Mouse (Mus musculus) liver, embryonic 15.5 days (tissue): ENCODE data around the gene Rnf207. TPM values are rescaled to one million over a fixed set of nuclear protein-coding genes. Genes with fewer than 3 reads are reported as not detected.

Experiments used
- ATAC-seq: fragments of 200-750 bp; cut with Nextera tagmentation; 2 replicates; pipeline ENCODE4 v1.8.0; 2017; ENCODE audit warnings: moderate number of reproducible peaks, mild to moderate bottlenecking, moderate library complexity; ENCODE audit not compliant: insufficient read depth
- H3K27ac ChIP-seq: fragments of 300-500 bp; sonication (generic); replicated peaks from 2 replicates; pipeline ENCODE4 v1.5.1; 2015; ENCODE audit warnings: mild to moderate bottlenecking, inconsistent platforms
- H3K27me3 ChIP-seq: fragments of 300-500 bp; sonication (generic); 2 replicates; pipeline ENCODE4 v1.6.1; 2015; ENCODE audit warnings: mild to moderate bottlenecking, inconsistent platforms
- H3K36me3 ChIP-seq: fragments of 300-500 bp; sonication (generic); replicated peaks from 2 replicates; pipeline ENCODE4 v1.6.1; 2015; ENCODE audit warnings: moderate library complexity, mild to moderate bottlenecking, inconsistent platforms
- H3K4me1 ChIP-seq: fragments of 300-500 bp; sonication (generic); replicated peaks from 2 replicates; pipeline ENCODE4 v1.6.1; 2015; ENCODE audit warnings: inconsistent platforms
- H3K4me2 ChIP-seq: fragments of 300-500 bp; sonication (generic); 2 replicates; pipeline ENCODE4 v1.6.1; 2015; ENCODE audit warnings: moderate library complexity, mild to moderate bottlenecking, inconsistent platforms
- H3K4me3 ChIP-seq: fragments of 300-500 bp; sonication (generic); replicated peaks from 2 replicates; pipeline ENCODE4 v1.5.1; 2015; ENCODE audit warnings: mild to moderate bottlenecking, inconsistent platforms
- H3K9ac ChIP-seq: fragments of 300-500 bp; sonication (generic); 2 replicates; pipeline ENCODE4 v1.6.1; 2015; ENCODE audit warnings: moderate library complexity, mild to moderate bottlenecking, inconsistent platforms
- H3K9me3 ChIP-seq: fragments of 300-500 bp; sonication (generic); replicated peaks from 2 replicates; pipeline ENCODE4 v1.6.1; 2016; ENCODE audit warnings: inconsistent platforms
- WGBS: fragments of 180-500 bp; shearing (Covaris S2); methylation state at CpG from one replicate; pipeline ENCODE4 v1.1.7; 2015; ENCODE audit warnings: mixed read lengths; ENCODE audit not compliant: insufficient replicate concordance; 5-methylcytosine and 5-hydroxymethylcytosine counted together
- polyA plus RNA-seq: library from polyadenylated mRNA; unstranded; fragments of >200 nt; fragmentation: Nextera tagmentation; extraction: Ambion mirVana; gene quantifications from 2 replicates; pipeline ENCODE4 v1.2.1, GENCODE M21; 2015

Gene Rnf207
- polyA plus RNA-seq, 1 experiment from 2014 or later = 0.08 TPM

DNA sequence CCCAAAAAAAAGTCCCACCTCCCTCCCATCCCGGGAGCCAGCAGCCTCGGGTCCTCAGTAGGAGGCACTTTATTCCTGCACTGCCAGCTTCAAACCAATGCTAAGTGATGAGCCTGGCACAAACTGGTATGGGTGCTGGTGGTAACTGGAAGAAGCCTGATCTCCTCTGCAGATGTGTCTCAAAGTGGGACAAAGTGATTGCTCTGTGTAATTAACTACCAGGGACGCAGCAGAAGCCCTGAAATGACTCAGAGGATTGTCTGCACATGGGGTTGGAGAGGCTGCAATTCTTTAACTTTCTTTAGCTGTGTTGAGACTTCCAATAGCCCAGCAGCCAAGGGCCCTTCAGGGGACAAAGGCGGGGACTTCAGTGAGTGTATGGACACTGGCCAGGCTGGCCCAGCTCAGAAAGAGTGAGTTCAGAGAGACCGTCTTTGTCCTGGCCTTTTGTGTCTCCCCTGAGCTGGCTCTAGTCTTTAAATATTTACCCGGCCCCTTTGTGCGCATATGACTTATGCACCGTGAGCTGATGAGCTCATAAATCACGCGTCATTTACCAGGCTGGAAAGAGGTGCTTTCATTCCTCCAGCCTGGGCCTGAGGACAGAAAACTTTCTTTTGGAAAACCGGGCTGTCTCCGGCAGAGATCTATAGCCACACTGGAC lies 26.6 kb downstream of the Rnf207 start:
- Histone ChIP-seq H3K4me1 (peaks cover 14% of the 10 kb centered on the region), H3K4me2 (no peak overlapping the region), H3K27ac (no peak overlapping the region), H3K4me3 (no peak overlapping the region), H3K36me3 (no peaks in the 10 kb centered on the region), H3K9ac (no peak overlapping the region), H3K27me3 (peaks cover 68% of the 10 kb centered on the region), H3K9me3 (no peaks in the 10 kb centered on the region)
- no peak for ATAC-seq
- 38% methylated on average over 12 of the region's 12 CpGs for WGBS

DNA sequence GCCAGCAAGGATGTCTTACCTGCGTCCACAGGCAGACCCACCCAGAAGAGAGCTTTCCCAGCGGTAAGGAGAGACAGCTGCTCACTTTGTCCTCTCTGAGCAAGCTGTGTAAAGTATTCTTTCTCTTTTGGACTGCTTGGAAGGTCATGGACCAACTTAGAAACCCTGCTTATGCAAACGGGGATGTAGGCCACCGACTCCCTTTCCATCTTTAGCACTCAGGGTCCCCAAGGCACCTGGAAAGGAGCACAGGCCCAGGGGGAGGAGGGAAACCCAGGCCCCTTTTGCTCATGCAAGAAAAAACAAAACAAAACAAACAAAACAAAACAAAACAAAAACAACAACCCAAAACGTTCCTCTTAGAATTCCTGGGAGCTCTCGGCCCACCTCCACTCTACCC lies 27.2 kb downstream of the Rnf207 start, which contains the start of gene Hes3:
Gene Hes3, minus strand, starts transcription at position 101 of the 400 bp plus-strand sequence.
- Histone ChIP-seq H3K9me3 (no peaks in the 10 kb centered on the region), H3K9ac (no peak within 1 kb of the TSS), H3K27ac (no peak within 1 kb of the TSS), H3K4me3 (no peak within 1 kb of the TSS), H3K4me1 (peaks cover 14% of the 10 kb centered on the region), H3K36me3 (no peaks in the 10 kb centered on the region), H3K4me2 (no peak within 1 kb of the TSS), H3K27me3 (peaks cover 75% of the 10 kb centered on the region)
- no peak for ATAC-seq
- 32% methylated on average over 6 of the region's 6 CpGs for WGBS

DNA sequence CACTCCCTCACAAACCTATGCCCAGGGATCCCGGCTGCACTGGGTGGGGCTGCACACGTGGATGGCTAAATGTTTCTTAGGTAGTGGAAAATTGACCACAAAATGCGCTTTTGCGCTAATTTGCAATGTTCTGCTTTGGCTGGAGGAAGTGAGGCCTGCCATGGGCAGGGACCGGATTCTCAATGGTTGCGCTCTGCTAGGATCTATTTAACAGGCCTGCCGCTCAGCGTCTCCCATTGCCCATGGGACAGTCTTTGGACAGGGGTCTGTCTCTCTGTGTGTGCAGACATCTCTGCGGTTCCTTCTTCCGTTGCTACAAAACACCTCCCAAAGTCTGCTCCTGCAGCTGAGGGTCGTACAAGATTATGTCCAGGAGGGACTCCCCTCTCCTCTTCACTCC lies 27.8 kb downstream of the Rnf207 start:
- Histone ChIP-seq H3K4me2 (no peak overlapping the region), H3K4me1 (peaks cover 15% of the 10 kb centered on the region), H3K36me3 (no peaks in the 10 kb centered on the region), H3K27ac (no peak overlapping the region), H3K27me3 (peaks cover 81% of the 10 kb centered on the region), H3K9ac (no peak overlapping the region), H3K9me3 (no peaks in the 10 kb centered on the region), H3K4me3 (no peak overlapping the region)
- WGBS = 19% methylated on average over 11 of the region's 11 CpGs
- no peak for ATAC-seq

DNA sequence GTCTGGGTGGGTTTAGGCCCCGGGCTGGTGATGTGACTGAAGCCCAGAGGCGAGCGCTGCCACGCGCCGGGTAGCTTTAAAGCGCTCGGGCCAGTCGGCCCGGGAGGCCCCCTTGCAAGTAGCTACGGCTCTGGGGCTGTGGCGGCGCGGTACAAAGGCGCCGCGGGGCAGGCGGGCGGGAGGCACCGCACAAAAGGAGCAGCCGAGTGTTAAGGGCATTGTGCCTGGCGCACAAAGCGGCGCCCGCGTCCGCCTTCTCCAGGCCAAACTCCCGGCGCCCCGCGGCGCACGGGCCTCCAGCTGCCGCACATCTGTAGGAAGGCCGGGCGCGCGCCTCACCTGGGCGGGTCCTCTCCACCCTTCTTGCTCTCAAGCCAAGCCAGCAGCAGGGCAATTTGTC lies 28.4 kb downstream of the Rnf207 start:
- Histone ChIP-seq H3K9me3 (no peaks in the 10 kb centered on the region), H3K4me2 (no peak overlapping the region), H3K4me1 (peaks cover 10% of the 10 kb centered on the region), H3K9ac (no peak overlapping the region), H3K4me3 (no peak overlapping the region), H3K36me3 (no peaks in the 10 kb centered on the region), H3K27ac (no peak overlapping the region), H3K27me3 (peaks cover 87% of the 10 kb centered on the region)
- WGBS = 2% methylated on average over 39 of the region's 39 CpGs
- ATAC-seq = no peak

DNA sequence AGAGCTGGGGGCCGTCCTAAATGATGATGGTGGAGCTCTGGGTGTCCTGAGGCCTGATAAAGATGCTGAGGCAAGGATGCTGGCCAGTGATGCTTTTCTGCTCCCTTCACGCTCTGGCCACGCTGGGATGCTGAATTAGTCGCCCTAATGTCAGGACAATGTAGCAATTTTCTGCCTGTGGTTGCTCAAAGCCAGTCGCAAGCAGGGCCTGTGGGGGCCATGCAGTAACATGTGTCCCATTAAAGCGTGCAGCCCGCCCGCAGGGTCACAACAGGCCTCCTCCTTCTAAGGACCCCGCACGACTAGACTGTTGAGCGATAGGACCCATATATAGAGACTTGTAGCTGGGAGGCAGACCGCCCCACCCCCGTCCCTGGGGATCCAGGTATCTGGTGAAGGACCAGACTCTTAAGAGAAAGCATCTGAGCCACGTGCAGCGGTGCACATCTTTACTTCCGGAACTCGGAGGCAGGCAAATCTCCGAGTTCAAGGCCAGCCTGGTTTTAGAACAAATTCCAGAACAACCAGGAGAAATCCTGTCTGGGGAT lies 30.3 kb downstream of the Rnf207 start:
- Histone ChIP-seq H3K4me1 (peaks cover 7% of the 10 kb centered on the region), H3K4me2 (no peak overlapping the region), H3K27ac (no peak overlapping the region), H3K27me3 (peaks cover 92% of the 10 kb centered on the region), H3K9me3 (no peaks in the 10 kb centered on the region), H3K4me3 (no peak overlapping the region), H3K9ac (no peak overlapping the region), H3K36me3 (no peaks in the 10 kb centered on the region)
- 46% methylated on average over 18 of the region's 18 CpGs for WGBS
- no peak for ATAC-seq

DNA sequence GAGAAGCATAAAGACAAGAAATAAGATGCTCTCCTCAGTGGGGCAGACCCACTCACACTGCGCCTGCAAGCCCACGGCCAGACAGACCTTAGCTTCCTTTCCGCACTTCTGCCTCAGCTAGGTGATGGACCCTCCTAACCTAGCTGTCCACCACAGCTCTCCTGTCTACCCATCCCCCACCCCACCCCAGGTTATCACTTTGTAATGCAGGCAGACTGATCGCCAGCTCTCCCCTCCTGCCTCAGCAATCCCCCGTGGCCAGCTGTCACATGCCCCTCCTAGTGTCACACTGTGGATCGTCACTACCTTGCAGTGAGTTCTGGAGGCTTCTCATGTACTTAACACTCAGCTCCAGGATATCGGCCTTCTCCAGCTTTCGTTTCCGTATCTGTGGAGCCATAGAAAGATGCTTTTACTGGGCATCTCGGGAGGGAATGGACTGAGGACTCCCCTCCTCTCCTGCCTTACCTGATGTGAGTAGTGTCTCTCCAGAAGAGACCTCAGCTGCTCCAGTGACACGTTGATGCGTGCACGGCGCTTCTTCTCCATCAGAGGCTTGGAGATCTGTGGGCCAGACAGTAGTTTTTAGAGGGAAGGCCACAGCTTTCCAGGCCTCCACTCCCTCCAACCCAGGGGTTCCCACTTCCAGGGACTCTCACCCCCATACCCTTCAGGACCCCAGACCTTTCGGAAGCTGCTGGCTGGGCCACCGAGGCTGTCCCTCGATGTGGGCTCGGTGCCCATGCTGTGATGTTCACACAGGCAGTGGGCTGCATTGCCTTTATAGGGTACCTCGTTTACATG lies 31.3 kb downstream of the Rnf207 start:
- ATAC-seq = no peak
- WGBS = 21% methylated on average over 19 of the region's 19 CpGs
- H3K4me2 ChIP-seq = no peak overlapping the region
- H3K36me3 ChIP-seq = no peaks in the 10 kb centered on the region
- no peak overlapping the region for H3K9ac ChIP-seq
- peaks cover 16% of the 10 kb centered on the region for H3K4me1 ChIP-seq
- H3K27ac ChIP-seq = no peak overlapping the region
- H3K9me3 ChIP-seq = no peaks in the 10 kb centered on the region
- peaks cover 92% of the 10 kb centered on the region for H3K27me3 ChIP-seq
- no peak overlapping the region for H3K4me3 ChIP-seq

DNA sequence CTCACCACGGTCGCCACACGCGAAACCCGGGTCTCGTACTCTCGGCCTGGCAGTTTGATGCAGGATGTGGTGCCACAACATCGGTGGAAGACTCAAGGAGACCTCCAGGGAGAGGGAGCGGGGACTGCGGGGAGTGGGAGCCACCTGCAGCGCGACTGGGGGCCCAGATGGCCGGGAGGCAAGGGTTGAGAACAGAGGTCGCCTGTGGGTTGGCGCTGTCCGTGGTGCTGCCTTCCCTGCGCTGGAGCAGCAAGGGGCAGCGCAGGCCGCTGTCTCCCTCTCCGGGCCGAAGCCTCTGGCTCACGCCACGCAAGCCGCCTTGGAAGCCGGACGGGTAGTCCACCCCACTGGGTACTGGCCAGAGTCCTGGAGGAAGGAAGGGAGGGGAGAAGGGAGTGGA lies 31.9 kb downstream of the Rnf207 start:
- Histone ChIP-seq H3K4me3 (no peak overlapping the region), H3K27me3 (peaks cover 92% of the 10 kb centered on the region), H3K27ac (no peak overlapping the region), H3K4me1 (peaks cover 16% of the 10 kb centered on the region), H3K9ac (no peak overlapping the region), H3K36me3 (no peaks in the 10 kb centered on the region), H3K4me2 (no peak overlapping the region), H3K9me3 (no peaks in the 10 kb centered on the region)
- WGBS = 8% methylated on average over 26 of the region's 26 CpGs
- no peak for ATAC-seq

DNA sequence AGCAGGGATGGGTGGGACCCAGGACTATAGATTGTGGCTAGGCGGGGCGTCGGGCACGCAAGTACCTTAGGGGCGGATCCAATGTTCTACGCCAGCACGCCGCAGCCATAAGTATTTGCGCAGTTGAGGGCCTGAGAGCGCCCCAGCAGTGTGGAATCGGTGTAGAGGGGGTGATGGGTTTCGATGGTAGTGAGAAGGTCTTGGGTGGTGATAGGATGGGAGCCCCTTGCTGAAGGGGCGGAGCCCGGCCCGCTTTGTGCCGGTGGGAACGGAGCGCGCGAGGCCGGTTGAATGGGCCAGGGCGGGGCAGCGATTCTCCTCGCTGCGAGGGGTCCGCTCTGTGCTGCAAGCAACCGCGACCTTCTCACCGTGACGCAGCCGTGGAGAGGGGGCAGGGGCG lies 32.6 kb downstream of the Rnf207 start:
- no peaks in the 10 kb centered on the region for H3K9me3 ChIP-seq
- H3K9ac ChIP-seq = no peak overlapping the region
- ATAC-seq = no peak
- no peak overlapping the region for H3K27ac ChIP-seq
- peaks cover 16% of the 10 kb centered on the region for H3K4me1 ChIP-seq
- WGBS = 3% methylated on average over 31 of the region's 32 CpGs
- peaks cover 92% of the 10 kb centered on the region for H3K27me3 ChIP-seq
- H3K36me3 ChIP-seq = no peaks in the 10 kb centered on the region
- H3K4me2 ChIP-seq = peak overlapping the region; percentile 25
- H3K4me3 ChIP-seq = peak overlapping the region; percentile 12; the same call in 1 of the 2 replicates

DNA sequence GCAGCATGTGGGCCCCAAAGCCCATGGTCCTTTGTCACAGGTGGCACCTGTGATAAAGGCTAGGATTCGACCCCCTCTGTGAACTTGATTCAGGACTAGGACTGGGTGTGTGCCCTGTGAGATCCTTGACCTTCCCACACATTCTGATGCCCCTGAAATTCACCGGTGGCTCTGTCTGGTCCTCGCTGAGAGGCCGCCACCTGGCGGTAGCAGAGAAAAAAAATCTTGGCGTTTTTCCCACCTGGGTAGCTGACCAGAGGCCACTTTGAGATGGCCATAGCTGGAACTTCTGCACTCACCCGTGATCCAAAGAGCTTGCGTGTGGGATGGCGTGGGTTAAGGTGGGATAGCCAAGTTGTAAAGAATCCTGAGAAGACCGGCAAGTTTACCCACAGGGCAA lies 33.3 kb downstream of the Rnf207 start:
- peaks cover 16% of the 10 kb centered on the region for H3K4me1 ChIP-seq
- no peaks in the 10 kb centered on the region for H3K36me3 ChIP-seq
- H3K4me3 ChIP-seq = no peak overlapping the region
- H3K27me3 ChIP-seq = peaks cover 92% of the 10 kb centered on the region
- no peak overlapping the region for H3K27ac ChIP-seq
- H3K9ac ChIP-seq = no peak overlapping the region
- H3K4me2 ChIP-seq = no peak overlapping the region
- WGBS = 2% methylated on average over 10 of the region's 10 CpGs
- no peaks in the 10 kb centered on the region for H3K9me3 ChIP-seq
- no peak for ATAC-seq

DNA sequence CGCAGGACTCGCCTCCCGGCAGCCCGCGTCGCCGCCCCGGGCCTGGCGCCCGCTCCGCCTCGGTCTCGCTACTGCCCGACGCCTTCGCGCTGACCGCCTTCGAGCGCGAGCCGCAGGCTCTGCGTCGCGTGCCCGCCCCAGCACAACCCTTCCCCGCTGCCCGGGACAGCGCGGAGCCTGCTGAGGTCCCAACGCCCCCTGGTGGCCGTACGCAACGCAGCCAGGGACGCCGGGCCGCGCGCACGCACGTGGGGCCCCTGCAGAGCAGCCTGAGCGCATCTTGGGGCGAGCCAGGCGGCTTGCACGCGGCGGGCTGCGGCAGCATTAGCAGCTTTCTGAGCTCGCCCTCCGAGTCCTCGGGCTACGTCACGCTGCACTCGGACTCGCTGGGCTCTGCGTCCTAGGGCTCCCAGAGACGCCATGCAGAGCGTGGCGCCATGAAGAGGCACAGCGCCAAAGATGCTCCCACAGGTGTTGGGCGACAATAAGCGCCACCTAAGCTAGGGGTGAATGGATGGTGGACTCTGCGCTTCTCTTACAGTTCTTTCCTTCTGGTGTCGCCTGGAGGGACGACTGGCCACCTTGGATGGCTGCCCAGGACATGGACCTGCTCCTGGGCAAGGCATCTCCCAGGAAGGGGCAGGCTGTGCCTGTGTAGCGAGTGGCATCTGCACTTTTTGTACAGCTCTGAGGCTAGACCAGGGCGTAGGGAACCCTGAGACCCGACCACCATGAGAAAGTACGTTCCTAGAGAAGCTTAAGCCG lies 35.4 kb downstream of the Rnf207 start:
- H3K9me3 ChIP-seq = no peaks in the 10 kb centered on the region
- peaks cover 97% of the 10 kb centered on the region for H3K27me3 ChIP-seq
- peak overlapping the region; percentile 24; the same call in 1 of the 2 replicates for H3K4me3 ChIP-seq
- peaks cover 16% of the 10 kb centered on the region for H3K4me1 ChIP-seq
- H3K36me3 ChIP-seq = no peaks in the 10 kb centered on the region
- H3K9ac ChIP-seq = no peak overlapping the region
- WGBS = 4% methylated on average over 70 of the region's 70 CpGs
- ATAC-seq = peak; percentile 68
- H3K27ac ChIP-seq = no peak overlapping the region
- peak overlapping the region; percentile 51 for H3K4me2 ChIP-seq

DNA sequence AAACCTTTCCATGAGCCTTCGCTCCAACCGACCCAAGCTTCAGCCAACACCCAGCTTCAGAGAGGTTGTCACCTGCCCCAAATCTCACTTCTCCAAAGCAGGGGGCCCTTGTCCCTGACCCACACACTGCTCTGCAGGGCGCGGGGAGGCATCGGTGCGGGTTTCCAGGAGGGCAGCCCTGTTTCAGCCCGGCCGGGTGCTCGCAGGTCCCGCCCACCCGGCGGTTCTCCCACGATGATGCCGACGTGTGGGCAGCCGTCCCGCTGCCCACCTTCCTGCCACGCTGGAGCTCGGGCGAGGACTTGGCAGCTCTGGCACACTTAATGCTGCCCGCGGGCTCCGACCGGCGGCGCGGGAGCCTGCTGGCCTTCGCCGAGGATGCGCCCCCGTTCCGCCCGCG lies 36.1 kb downstream of the Rnf207 start:
- no peak overlapping the region for H3K9ac ChIP-seq
- WGBS = 16% methylated on average over 34 of the region's 34 CpGs
- no peaks in the 10 kb centered on the region for H3K36me3 ChIP-seq
- no peaks in the 10 kb centered on the region for H3K9me3 ChIP-seq
- H3K27ac ChIP-seq = no peak overlapping the region
- no peak for ATAC-seq
- peak overlapping the region; percentile 24; the same call in 1 of the 2 replicates for H3K4me3 ChIP-seq
- H3K27me3 ChIP-seq = peaks cover 90% of the 10 kb centered on the region
- peaks cover 16% of the 10 kb centered on the region for H3K4me1 ChIP-seq
- H3K4me2 ChIP-seq = peak overlapping the region; percentile 51
